Mouse (Mus musculus) left cerebral cortex, adult 8-10 months (tissue): ENCODE data around the gene Sox8. TPM values are rescaled to one million over a fixed set of nuclear protein-coding genes. Genes with fewer than 3 reads are reported as not detected.

Experiments
- DNase-seq, 2 experiments: peaks; one replicate each; pipeline ENCODE4 v3.0.0; 2022; ENCODE audit warnings: low spot score in 2 of 2
- total RNA-seq, 4 experiments: library from RNA; stranded (reverse); gene quantifications; 2 replicates each; pipeline ENCODE4 v1.2.4; 2022

Sox8 gene
- total RNA-seq = 10 to 100 TPM; 49.8 to 68.7 (median 54.9) TPM

DNA sequence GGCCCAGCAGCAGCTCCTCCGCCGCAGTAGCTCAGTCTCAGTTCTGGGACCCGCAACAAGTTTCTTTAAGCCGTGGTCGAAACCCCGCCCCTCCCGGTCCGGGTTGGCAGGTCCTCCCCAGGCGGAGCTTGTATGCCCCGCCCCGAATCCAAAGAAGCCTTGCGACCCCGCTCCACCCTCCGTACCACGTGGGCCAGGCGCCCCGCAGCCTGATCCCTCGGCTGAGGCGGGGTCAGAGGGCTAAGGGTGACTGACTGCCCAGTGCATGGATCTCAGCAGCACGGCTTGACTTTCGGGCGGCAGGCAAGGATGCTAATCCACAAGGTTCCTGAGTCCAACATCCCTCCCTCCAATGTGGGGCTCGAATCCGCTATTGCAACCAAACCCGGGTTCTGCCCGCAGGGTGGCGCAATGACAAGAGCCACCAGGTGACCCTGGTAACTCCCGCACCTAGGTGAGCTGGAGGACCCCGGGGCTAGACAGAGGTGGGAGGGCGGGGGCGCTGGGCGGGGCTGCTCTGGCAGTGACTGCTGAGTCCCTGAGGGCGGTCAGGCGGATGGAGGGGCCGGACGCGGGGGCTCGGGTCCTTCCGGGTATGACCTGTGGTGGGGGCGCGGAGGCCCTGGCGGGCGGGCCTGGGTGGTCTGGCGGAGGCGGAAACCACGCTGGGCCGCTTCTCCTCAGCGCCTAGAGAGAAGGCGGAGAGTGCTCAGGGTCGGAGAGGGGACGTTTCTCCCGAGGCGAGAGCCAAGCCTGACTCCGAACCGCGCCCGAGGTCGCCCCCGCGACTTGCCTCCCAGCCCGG, at the start of gene Sox8:
Gene Sox8, minus strand, starts transcription at position 39 of the 805 bp plus-strand sequence.
- DNase-seq = peak; percentile 92 to 94

- peak in 1 of 2 experiments; percentile 65 for DNase-seq
These were observed 48.1 kb upstream of the Sox8 start for GRCm38 (mm10) chr17:25618508-25619056.

DNA sequence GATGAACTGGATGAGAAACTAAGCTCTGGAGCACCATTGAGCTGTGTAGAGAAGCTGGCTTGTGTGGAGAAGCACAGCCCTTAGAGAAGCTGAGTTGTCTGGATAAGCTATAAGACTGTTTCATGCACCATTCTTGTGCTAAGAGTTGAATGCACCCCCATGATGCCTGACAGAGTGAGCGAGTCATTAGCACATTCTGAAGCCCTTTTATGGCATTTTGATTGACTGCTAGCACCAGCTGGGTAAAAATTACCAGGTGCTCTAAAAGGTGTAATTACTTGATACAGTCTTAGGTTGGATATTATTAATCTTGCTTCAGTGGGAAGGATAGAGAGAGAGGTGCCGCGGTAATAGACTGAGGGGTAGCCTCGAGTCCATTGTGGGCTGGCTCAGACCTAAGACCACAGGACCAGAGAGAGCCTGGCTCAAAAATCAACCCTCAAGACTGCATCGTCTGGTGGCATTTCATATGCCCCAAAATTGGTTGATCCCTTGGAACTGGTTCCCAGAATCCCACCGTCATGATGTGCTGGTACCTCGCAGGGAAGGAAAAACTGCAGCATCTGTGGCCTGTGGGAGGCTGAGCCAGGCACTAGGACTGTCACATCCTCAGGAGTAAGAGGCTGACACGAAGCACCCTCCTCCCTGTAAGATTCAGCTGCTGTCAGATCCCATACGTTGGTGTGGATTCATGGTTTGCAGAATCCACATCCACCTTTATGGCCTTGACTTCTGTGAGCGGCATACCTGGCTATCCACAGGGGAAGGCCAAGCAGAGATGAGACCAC, 44.4 kb upstream of the Sox8 start:
- DNase-seq = no peak

- no peak for DNase-seq
These were observed 42.8 kb upstream of the Sox8 start for GRCm38 (mm10) chr17:25613323-25613722.

GRCm38 (mm10) chr17:25612537-25612936, 42.1 kb upstream of the Sox8 start:
- DNase-seq = no peak

DNA sequence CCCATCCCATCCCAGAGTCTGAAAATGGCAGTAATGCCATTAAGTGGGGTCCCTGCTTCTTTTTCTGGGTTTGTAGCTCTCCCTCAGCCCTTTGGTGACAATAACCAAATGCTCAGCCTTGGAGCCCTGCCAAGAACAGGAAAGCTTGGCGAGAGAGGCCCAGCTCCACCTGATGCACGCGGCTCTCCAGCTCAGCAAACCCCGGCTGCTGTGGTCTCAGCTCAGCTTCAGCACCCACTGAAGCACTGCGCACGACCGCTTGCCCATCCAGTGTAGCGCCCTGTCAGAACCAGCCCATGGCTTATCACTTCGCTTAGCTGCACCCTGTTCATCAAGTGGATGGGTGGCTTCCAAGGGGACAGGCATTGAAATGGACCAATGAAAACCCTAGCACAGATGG, 39.7 kb upstream of the Sox8 start:
- no peak for DNase-seq

DNA sequence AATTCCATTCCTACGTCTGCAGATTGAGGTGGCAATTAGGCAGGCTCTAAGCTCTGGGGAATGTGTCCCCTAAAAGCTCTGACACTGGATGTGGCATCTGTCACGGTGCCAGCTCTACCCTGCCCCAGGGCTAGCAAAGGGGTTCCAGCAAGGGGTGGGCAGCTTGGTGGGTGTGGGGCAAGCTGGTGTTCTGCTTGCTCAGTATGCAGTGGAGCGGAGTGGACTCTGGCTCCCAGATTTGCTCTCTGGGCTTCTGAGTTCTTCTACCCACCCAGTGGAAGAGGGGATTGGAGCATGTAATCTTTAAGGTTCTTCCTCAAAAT, 39.0 kb upstream of the Sox8 start:
- no peak for DNase-seq

GRCm38 (mm10) chr17:25608821-25609505, 38.5 kb upstream of the Sox8 start:
- DNase-seq = no peak

GRCm38 (mm10) chr17:25608137-25608785, 37.8 kb upstream of the Sox8 start:
- peak in 1 of 2 experiments; percentile 53 for DNase-seq

DNA sequence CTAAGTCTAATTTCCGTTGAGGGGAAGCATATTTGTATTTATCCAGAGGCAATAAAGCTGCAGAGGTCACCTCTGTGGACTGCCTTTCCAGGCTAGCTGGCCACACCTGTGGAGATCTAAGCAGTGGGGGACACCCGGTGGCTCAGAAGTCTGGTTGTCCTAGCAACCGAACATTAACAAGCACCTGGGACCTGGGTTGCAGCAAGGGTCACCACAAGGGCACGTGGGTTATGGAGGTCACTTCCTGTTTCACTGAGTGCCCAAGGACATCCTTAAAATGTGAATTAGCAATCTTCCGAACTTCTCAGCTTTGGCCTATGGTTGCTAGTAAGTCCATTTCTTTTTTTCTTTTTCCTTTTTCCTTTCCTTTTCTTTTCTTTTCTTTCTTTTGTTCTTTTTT, 33.7 kb upstream of the Sox8 start:
- no peak for DNase-seq

- no peak for DNase-seq
These were observed 31.9 kb upstream of the Sox8 start for GRCm38 (mm10) chr17:25602366-25602765.

GRCm38 (mm10) chr17:25597537-25597936, 27.1 kb upstream of the Sox8 start:
- DNase-seq = no peak

DNA sequence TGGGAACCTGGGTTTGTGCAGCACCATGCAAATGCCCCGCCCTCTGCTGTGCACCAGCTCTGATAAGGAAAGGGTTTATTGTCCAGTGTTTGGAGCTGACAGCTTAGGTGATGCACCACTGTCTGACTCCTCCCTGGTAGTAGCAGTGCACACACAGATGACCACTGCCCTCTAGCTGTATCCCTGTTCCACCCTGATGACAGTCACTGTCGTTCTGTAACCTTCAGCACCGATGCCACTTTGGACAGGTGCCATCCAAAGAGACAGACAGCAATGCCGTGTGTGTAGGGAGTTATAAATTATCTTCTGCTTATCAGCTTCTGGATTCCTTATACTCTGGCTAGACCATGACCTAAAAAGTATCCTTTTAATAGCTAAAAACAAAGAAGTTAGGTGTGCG, 25.0 kb upstream of the Sox8 start:
- DNase-seq = no peak

GRCm38 (mm10) chr17:25593411-25594261, 23.1 kb upstream of the Sox8 start:
- no peak for DNase-seq

DNA sequence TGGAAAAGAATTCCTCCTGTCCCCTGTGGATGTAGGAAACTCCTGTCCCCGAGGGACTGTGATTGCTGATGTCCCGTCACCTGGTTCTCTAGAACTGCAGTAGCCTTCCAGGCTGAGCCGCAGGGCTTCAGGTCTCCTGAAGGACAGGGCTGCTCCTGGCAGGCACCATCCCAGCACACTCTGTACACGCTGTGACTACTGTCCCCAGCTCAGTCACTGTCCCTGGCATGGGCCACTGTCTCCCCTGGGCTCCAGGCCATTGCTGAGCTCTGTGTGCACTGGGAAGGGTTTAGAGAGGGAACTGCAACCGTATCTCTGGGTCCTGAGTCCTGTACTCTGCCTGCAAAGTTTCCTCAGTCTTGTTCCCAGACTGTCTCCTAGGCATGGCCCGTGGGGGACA, 21.9 kb upstream of the Sox8 start:
- DNase-seq = no peak

DNA sequence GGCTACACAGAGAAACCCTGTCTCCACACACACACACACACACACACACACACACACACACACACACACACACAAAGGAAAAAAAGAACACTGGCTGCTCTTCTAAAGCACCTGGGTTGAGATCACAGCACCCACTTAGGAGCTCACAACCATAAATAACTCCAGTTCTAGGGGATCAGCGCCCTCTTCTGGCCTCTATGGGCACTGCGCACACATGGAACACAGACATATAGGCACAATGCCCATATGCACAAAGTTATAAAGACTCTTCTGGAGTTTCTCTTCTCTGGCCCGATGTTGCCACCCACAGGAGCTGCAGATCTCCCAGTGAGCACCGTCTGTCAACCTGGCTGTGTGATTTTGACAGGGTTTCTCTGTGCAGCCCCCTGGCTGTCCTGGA, 20.5 kb upstream of the Sox8 start:
- no peak for DNase-seq

GRCm38 (mm10) chr17:25590068-25590467, 19.6 kb upstream of the Sox8 start:
- DNase-seq = no peak

- DNase-seq = no peak
These were observed 14.2 kb upstream of the Sox8 start for GRCm38 (mm10) chr17:25584646-25585045.

DNA sequence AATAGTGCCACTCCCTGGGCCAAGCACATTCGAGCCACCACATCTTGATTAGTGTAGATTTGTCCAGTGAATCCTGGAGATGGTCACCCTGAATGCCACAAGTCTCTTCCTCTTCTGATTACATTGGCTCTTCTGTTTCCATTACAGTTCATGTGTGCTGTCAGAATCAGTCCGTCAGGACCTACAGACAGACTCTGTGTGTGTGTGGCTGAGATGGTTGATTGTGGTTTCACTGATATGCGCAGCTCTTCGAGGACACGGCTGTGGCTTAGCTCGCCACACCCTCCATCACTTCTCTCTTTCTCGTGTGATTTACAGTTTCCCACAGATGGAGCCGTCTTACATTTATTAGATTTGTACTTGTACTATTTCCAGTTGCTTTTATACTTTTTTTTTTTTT, 13.4 kb upstream of the Sox8 start:
- no peak for DNase-seq

GRCm38 (mm10) chr17:25583099-25583498, 12.6 kb upstream of the Sox8 start:
- no peak for DNase-seq
